Mouse (Mus musculus) heart, adult 2 months (tissue): ENCODE measurements around the gene Hnrnpab.

Experiments
- CTCF ChIP-seq: fragments of 200-600 bp; IDR thresholded peaks from 2 replicates; pipeline ENCODE4 v1.8.1; 2022; ENCODE audit warnings: antibody characterized with exemption, mild to moderate bottlenecking, moderate library complexity
- EP300 ChIP-seq: fragments of 200-500 bp; IDR thresholded peaks from 2 replicates; pipeline ENCODE4 v1.6.1; 2011; ENCODE audit warnings: low read depth, low read length, control low read depth; ENCODE audit not compliant: insufficient read depth

DNA sequence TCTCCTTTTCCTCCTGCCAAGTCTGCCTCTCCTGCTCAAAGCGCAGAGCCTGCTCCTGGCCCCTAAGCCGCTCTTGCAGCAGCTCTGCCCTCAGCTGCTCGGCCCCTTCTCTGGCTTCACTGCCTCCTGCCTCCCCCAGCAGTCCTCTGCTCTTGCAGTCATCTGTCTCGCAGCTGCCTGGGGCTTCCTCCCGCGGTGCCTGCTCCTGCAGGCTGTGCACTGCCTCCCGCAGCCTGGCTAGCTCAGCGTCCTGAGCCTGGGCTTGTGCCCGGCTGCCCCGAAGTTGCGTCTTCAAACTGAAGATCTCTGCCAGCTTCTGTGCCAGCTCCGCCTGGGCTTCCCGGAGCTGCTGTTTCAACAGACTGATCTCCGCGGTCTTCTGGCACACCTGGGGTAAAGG is 37.1 kb upstream of the Hnrnpab start:
- TF ChIP-seq CTCF (no peak), EP300 (no peak)
